Mouse (Mus musculus) limb, embryonic 11.5 days (tissue): ENCODE measurements at regions not wholly inside any gene's neighbourhood (a gene's known extent, or its start where the extent isn't known, plus 50 kb on each side); places are given as distances from the start of the nearest gene placed in this dataset.

Source experiments
- ATAC-seq: fragments of 200-750 bp; cut with Nextera tagmentation; 2 replicates; pipeline ENCODE4 v1.8.0; 2017; ENCODE audit warnings: low read depth; ENCODE audit not compliant: insufficient number of reproducible peaks, low FRiP score, low TSS enrichment
- DNase-seq: peaks from one replicate; pipeline ENCODE4 v3.0.0-alpha.2; 2015; ENCODE audit warnings: low spot score
- H3K27ac ChIP-seq: fragments of 300-500 bp; sonication (generic); replicated peaks from 2 replicates; pipeline ENCODE4 v1.5.1; 2014; ENCODE audit warnings: low read depth, mild to moderate bottlenecking, low read length
- H3K27me3 ChIP-seq: fragments of 300-500 bp; sonication (generic); 2 replicates; pipeline ENCODE4 v1.6.1; 2014; ENCODE audit warnings: mild to moderate bottlenecking, low read length, mixed read lengths; ENCODE audit not compliant: control insufficient read depth, insufficient read depth
- H3K36me3 ChIP-seq: fragments of 300-500 bp; sonication (generic); 2 replicates; pipeline ENCODE4 v1.6.1; 2014; ENCODE audit warnings: mild to moderate bottlenecking, low read length, moderate library complexity, mixed read lengths; ENCODE audit not compliant: control insufficient read depth, insufficient read depth
- H3K4me1 ChIP-seq: fragments of 300-500 bp; sonication (generic); 2 replicates; pipeline ENCODE4 v1.6.1; 2014; ENCODE audit warnings: low read length, mixed read lengths; ENCODE audit not compliant: control insufficient read depth, insufficient read depth
- H3K4me2 ChIP-seq: fragments of 300-500 bp; sonication (generic); 2 replicates; pipeline ENCODE4 v1.6.1; 2014; ENCODE audit warnings: low read depth, mild to moderate bottlenecking, moderate library complexity; ENCODE audit not compliant: severe bottlenecking
- H3K4me3 ChIP-seq: fragments of 300-500 bp; sonication (generic); 2 replicates; pipeline ENCODE4 v1.5.1; 2014; ENCODE audit warnings: low read depth, low read length
- H3K9ac ChIP-seq: fragments of 300-500 bp; sonication (generic); 2 replicates; pipeline ENCODE4 v1.6.1; 2014; ENCODE audit warnings: mild to moderate bottlenecking, low read length
- H3K9me3 ChIP-seq: fragments of 300-500 bp; sonication (generic); 2 replicates; pipeline ENCODE4 v1.6.1; 2016; ENCODE audit warnings: low read length; ENCODE audit not compliant: control insufficient read depth
- WGBS: fragments of 180-500 bp; shearing (Covaris S2); extraction: QIAGEN DNeasy Blood & Tissue Kit; methylation state at CpG from one replicate; pipeline ENCODE4 v1.1.7; 2014; 5-methylcytosine and 5-hydroxymethylcytosine counted together

DNA sequence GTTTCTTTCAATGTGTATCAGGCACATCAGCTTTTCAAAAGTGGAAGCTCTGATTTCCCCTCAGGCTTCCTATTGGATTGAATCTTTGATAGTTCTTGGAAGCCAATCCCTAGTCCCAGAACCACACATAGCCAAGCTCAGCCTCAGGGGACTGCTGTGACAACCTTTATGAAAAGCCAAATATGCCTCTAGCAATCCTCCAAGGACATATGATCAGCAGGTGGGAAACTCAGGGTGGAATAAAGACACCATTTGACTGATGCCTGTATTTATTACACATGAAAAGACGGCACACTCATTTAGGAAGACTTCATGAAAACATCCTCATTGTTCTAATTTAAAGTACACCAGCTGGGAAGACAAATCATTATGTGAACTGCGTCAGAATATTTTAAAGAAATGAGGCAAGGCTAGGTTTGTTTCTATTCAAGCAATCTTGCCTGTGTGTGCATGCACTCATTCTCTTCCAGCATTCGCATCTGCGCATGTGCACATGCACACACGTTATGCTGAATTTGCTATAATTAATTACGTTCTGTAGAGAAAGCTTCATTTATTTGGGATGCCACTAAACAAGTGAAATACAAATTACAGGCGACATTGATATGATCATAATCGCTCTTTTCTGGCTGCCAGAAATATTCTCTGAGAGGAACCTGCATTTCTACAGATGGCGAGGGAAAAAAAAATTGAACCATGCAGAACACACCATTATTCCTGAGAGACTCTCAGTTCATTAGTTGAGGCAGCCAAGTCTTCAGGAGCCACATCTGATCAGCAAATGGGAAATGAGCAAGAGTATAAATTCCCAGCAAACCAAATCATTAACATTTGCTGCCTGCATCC is 556.6 kb upstream of the Sema6d start:
- Histone ChIP-seq H3K9ac (no peak overlapping the region), H3K4me2 (no peak overlapping the region), H3K4me3 (no peak overlapping the region), H3K9me3 (no peaks in the 10 kb centered on the region), H3K36me3 (no peaks in the 10 kb centered on the region), H3K4me1 (no peaks in the 10 kb centered on the region), H3K27ac (no peak overlapping the region), H3K27me3 (no peaks in the 10 kb centered on the region)
- WGBS: 85% methylated on average over 9 of the region's 9 CpGs
- ATAC-seq (no peak), DNase-seq (no peak)

GRCm38 (mm10) chr2:123551249-123551850 is 538.4 kb upstream of the Sema6d start:
- Histone ChIP-seq H3K9ac (no peak overlapping the region), H3K4me3 (no peak overlapping the region), H3K27ac (no peak overlapping the region), H3K36me3 (no peaks in the 10 kb centered on the region), H3K4me2 (no peak overlapping the region), H3K27me3 (no peaks in the 10 kb centered on the region), H3K9me3 (no peaks in the 10 kb centered on the region), H3K4me1 (no peaks in the 10 kb centered on the region)
- WGBS: 78% methylated on average over 1 of the region's 1 CpGs
- ATAC-seq: no peak
- no peak for DNase-seq

DNA sequence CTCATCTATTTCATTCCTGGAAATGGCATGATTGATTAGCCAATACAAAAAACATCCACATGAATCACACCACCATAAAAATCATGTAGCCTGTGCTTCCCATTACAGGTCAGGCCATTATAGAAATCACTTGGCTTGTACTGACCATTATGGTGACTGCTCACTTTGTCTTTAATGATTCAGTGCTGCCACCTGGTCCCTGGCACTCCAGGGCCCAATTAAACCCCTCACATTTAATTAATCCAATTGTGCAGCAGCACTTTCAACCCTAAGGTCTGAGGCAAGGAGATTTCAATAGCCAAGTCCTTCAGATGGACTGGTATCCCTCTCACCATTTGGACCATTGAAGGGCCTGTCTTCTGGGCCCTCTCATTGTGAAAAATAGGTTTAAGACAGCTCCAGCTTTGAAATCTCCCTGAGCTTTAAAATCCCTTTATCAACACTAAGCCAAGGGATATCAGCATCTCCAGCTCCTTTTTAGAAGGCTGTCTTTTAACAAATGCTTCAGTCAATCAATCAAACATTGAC is 531.6 kb upstream of the Sema6d start:
- ATAC-seq: no peak
- H3K36me3 ChIP-seq: no peaks in the 10 kb centered on the region

More for the DNA sequence above, 531.6 kb upstream of the Sema6d start:
- no peaks in the 10 kb centered on the region for H3K4me1 ChIP-seq
- H3K9ac ChIP-seq: no peak overlapping the region
- H3K27ac ChIP-seq: no peak overlapping the region
- no peaks in the 10 kb centered on the region for H3K9me3 ChIP-seq
- H3K4me3 ChIP-seq: no peak overlapping the region
- no peak overlapping the region for H3K4me2 ChIP-seq
- no peak for DNase-seq
- no peaks in the 10 kb centered on the region for H3K27me3 ChIP-seq
